Mouse (Mus musculus) midbrain, embryonic 14.5 days (tissue): ENCODE measurements around the gene Ldlrad1. TPM values are rescaled to one million over a fixed set of nuclear protein-coding genes. Genes with fewer than 3 reads are reported as not detected.

Experiments used
- ATAC-seq: fragments of 200-750 bp; cut with Nextera tagmentation; 2 replicates; pipeline ENCODE4 v1.8.0; 2017; ENCODE audit warnings: moderate number of reproducible peaks, moderate library complexity; ENCODE audit not compliant: low FRiP score, low TSS enrichment
- DNase-seq: peaks from one replicate; pipeline ENCODE4 v3.0.0-alpha.2; 2015
- H3K27ac ChIP-seq: fragments of 300-500 bp; sonication (generic); replicated peaks from 2 replicates; pipeline ENCODE4 v1.5.1; 2014; ENCODE audit warnings: mild to moderate bottlenecking, low read depth, low read length, moderate library complexity
- H3K27me3 ChIP-seq: fragments of 300-500 bp; sonication (generic); 2 replicates; pipeline ENCODE4 v1.6.1; 2014; ENCODE audit warnings: low read length, control low read depth, mixed read lengths; ENCODE audit not compliant: control insufficient read depth, insufficient read depth
- H3K36me3 ChIP-seq: fragments of 300-500 bp; sonication (generic); 2 replicates; pipeline ENCODE4 v1.6.1; 2014; ENCODE audit warnings: low read length, control low read depth; ENCODE audit not compliant: control insufficient read depth, insufficient read depth
- H3K4me1 ChIP-seq: fragments of 300-500 bp; sonication (generic); 2 replicates; pipeline ENCODE4 v1.6.1; 2014; ENCODE audit warnings: mild to moderate bottlenecking, antibody characterized with exemption, low read length, control low read depth; ENCODE audit not compliant: control insufficient read depth, insufficient read depth
- H3K4me2 ChIP-seq: fragments of 300-500 bp; sonication (generic); 2 replicates; pipeline ENCODE4 v1.6.1; 2014; ENCODE audit warnings: mild to moderate bottlenecking, low read length, moderate library complexity
- H3K4me3 ChIP-seq: fragments of 300-500 bp; sonication (generic); replicated peaks from 2 replicates; pipeline ENCODE4 v1.5.1; 2014; ENCODE audit warnings: low read depth, low read length
- H3K9ac ChIP-seq: fragments of 300-500 bp; sonication (generic); replicated peaks from 2 replicates; pipeline ENCODE4 v1.6.1; 2014; ENCODE audit warnings: mild to moderate bottlenecking, low read length, moderate library complexity
- H3K9me3 ChIP-seq: fragments of 300-500 bp; sonication (generic); 2 replicates; pipeline ENCODE4 v1.6.1; 2016; ENCODE audit warnings: low read length, control low read depth, mixed read lengths; ENCODE audit not compliant: control insufficient read depth
- WGBS: fragments of 180-500 bp; shearing (Covaris S2); extraction: QIAGEN DNeasy Blood & Tissue Kit; methylation state at CpG from one replicate; pipeline ENCODE4 v1.1.7; 2014; 5-methylcytosine and 5-hydroxymethylcytosine counted together
- polyA plus RNA-seq: library from polyadenylated mRNA; unstranded; fragments of >200 nt; fragmentation: Nextera tagmentation; extraction: Ambion mirVana; gene quantifications from 2 replicates; pipeline ENCODE4 v1.2.1, GENCODE M21; 2014

Ldlrad1 gene
- polyA plus RNA-seq, 1 experiment from 2014 or later, result not detected

DNA sequence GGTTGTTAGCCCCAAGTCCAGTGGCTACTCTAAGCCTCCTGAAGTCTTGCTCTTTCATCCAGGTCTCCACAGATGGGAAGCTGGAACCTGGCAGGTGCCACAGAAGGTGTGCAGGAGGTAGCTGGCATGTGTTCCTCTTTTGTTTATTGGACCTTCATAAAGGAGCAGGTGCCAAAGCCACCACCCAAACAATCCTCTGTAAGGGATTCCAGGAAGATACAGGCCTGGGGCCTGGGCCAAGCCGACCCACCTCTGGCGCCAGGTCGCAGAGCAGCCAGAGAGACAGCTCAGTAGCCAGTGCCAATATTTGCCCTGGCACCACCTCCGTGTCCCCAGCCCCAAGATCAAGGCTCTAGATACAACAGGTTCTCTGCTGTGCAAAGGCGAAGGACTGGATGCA lies 12.5 kb downstream of the Ldlrad1 start:
- H3K4me2 ChIP-seq, result no peak overlapping the region
- H3K9ac ChIP-seq, result no peak overlapping the region
- no peak for DNase-seq
- WGBS, result 91% methylated on average over 5 of the region's 5 CpGs
- H3K27me3 ChIP-seq, result no peaks in the 10 kb centered on the region
- H3K27ac ChIP-seq, result no peak overlapping the region
- H3K4me3 ChIP-seq, result no peak overlapping the region
- no peak for ATAC-seq
- H3K36me3 ChIP-seq, result no peaks in the 10 kb centered on the region
- no peaks in the 10 kb centered on the region for H3K4me1 ChIP-seq
- H3K9me3 ChIP-seq, result no peaks in the 10 kb centered on the region

DNA sequence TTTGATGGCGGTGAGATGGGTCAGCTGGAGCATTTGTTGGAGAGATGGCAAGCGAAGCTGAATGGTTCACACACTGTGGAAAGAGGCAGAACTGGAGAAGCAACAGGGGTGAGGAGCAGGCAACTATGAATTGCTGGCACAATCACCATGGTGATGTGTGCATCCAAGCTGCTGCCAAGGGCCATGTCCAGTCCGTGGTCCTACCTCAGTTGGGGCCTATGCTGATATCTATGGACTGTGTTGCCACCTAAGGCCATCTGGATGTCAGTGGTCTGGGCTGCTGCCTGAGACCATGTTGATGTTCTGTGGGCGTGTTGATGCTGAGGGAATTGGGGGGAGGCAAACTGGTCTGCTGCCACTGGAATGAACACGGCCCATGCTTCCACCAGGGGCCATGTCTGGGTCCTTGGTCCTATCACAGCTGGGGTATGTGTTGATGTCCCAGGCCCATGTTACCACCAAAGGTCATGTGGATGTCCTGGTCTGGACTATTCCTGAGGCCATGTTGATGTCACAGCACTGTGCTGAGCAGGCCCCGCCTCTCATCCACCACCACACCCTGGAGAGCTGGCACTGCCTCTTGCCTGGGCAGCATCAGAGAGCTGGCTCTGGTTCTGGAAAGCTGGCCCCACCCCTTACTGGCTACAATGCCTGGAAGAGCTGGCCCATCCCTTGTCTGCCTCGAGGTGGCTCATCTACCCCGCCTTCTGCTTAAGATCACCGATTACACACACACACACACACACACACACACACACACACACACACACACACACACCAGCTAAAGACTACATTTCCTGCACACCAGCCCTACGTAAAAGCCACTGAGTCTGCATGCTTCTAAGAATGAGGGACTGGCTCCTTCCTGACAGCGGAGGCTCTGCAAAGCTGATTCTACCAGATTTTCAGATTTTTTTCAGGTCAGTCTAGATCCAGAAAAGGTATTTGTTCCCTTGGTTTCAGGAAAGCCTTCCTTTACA lies 14.5 kb downstream of the Ldlrad1 start:
- H3K4me3 ChIP-seq, result no peak overlapping the region
- no peaks in the 10 kb centered on the region for H3K27me3 ChIP-seq
- ATAC-seq (no peak), DNase-seq (no peak)
- no peak overlapping the region for H3K9ac ChIP-seq
- H3K36me3 ChIP-seq, result no peaks in the 10 kb centered on the region
- H3K4me2 ChIP-seq, result no peak overlapping the region
- no peak overlapping the region for H3K27ac ChIP-seq
- no peaks in the 10 kb centered on the region for H3K4me1 ChIP-seq
- WGBS, result 86% methylated on average over 11 of the region's 11 CpGs
- no peaks in the 10 kb centered on the region for H3K9me3 ChIP-seq

DNA sequence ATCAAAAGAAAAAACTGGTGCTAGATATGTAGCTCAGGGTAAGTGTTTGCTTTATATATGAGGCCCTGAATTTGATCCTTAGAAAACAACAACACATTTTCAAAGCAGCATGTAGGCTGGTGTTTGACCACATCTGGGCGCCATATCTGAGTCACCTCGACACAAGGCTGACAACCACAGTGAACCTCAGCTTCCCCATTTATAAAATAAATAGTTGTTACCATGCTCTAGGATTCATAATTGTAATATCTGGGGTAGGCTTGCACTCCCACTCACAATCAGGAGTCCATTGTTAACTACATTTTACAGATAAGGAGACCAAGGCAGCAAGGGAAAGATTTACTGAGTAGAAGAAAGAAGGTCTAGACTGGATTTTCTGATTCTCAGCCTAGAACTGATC lies 17.3 kb downstream of the Ldlrad1 start:
- ATAC-seq (no peak), DNase-seq (no peak)
- Histone ChIP-seq H3K27ac (no peak overlapping the region), H3K4me1 (no peaks in the 10 kb centered on the region), H3K9ac (no peak overlapping the region), H3K9me3 (no peaks in the 10 kb centered on the region), H3K27me3 (no peaks in the 10 kb centered on the region), H3K4me2 (no peak overlapping the region), H3K36me3 (peaks cover 5% of the 10 kb centered on the region), H3K4me3 (no peak overlapping the region)
- WGBS, result 92% methylated on average over 2 of the region's 2 CpGs

DNA sequence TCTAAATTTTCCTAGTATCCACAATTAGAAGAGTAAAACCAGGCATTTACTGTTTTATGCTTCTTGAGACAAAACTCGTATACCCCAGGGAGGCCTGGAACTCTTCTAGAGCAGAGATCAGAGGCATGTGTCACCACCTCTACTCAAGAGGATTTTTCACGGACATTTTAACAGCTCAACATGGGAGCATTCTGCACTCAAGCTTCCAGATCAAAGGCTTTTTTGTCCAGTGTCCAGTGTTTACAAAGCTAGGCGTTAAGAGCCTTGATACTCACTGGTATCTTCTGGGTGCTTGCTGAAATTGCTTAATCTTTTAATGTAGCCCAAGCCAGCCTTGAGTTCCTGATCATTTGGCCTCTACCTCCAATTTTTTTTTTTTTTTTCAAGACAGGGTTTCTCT lies 23.2 kb downstream of the Ldlrad1 start:
- ATAC-seq (no peak), DNase-seq (no peak)
- no peaks in the 10 kb centered on the region for H3K4me1 ChIP-seq
- H3K4me2 ChIP-seq, result no peak overlapping the region
- H3K9ac ChIP-seq, result no peak overlapping the region
- H3K9me3 ChIP-seq, result no peaks in the 10 kb centered on the region
- H3K4me3 ChIP-seq, result no peak overlapping the region
- 31% methylated on average over 3 of the region's 3 CpGs for WGBS
- no peaks in the 10 kb centered on the region for H3K27me3 ChIP-seq
- H3K27ac ChIP-seq, result no peak overlapping the region
- peaks cover 63% of the 10 kb centered on the region for H3K36me3 ChIP-seq

DNA sequence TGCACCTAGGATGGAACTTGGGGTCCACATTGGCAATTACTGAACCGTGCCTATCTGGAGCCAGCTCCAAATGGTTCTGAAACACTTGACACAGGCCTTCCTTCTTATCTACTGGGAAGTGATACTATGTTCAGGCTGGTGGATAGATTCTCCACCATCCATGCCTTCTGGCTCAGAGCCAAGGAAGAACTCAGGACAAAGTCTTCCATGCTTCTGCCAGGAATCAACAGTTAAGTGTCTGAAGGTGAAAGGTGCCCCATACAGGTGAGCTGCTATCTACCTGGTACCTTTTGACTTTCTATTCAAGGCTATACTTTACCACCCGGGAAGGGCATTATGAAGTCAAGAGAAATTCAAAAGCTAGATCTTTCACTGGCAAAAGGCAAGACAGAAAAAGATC lies 29.3 kb downstream of the Ldlrad1 start:
- H3K9me3 ChIP-seq, result no peaks in the 10 kb centered on the region

DNA sequence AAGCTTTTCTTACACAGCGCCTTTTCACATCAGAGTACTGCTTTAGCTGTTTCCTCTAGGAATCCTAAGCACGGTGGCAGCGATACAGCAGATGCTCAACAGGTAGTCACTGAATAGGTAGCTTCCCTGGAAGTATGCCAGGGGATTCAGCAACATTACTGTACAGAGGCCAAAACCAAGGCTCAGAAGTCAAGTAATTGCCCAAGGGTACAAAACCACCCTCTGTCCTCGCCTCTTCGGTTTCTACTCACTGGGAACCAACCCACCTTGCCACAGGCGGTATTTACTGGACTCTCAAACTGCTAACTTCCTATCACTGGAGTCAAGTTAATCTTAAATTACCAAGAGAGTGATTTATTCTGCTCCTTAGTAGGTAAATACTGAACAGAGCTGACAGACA lies 31.2 kb downstream of the Ldlrad1 start:
- no peaks in the 10 kb centered on the region for H3K27me3 ChIP-seq
- H3K9me3 ChIP-seq, result no peaks in the 10 kb centered on the region
- H3K27ac ChIP-seq, result no peak overlapping the region
- H3K36me3 ChIP-seq, result peaks cover 65% of the 10 kb centered on the region
- no peak for DNase-seq
- H3K4me1 ChIP-seq, result no peaks in the 10 kb centered on the region
- no peak for ATAC-seq
- H3K4me2 ChIP-seq, result no peak overlapping the region
- 96% methylated on average over 6 of the region's 6 CpGs for WGBS
- no peak overlapping the region for H3K9ac ChIP-seq
- no peak overlapping the region for H3K4me3 ChIP-seq

More for the DNA sequence above, 29.3 kb downstream of the Ldlrad1 start:
- Histone ChIP-seq H3K36me3 (peaks cover 80% of the 10 kb centered on the region), H3K27ac (no peak overlapping the region), H3K27me3 (no peaks in the 10 kb centered on the region), H3K4me3 (no peak overlapping the region), H3K4me1 (no peaks in the 10 kb centered on the region), H3K9ac (no peak overlapping the region), H3K4me2 (no peak overlapping the region)
- no peak for ATAC-seq
- no peak for DNase-seq
- WGBS, result 96% methylated on average over 2 of the region's 2 CpGs

DNA sequence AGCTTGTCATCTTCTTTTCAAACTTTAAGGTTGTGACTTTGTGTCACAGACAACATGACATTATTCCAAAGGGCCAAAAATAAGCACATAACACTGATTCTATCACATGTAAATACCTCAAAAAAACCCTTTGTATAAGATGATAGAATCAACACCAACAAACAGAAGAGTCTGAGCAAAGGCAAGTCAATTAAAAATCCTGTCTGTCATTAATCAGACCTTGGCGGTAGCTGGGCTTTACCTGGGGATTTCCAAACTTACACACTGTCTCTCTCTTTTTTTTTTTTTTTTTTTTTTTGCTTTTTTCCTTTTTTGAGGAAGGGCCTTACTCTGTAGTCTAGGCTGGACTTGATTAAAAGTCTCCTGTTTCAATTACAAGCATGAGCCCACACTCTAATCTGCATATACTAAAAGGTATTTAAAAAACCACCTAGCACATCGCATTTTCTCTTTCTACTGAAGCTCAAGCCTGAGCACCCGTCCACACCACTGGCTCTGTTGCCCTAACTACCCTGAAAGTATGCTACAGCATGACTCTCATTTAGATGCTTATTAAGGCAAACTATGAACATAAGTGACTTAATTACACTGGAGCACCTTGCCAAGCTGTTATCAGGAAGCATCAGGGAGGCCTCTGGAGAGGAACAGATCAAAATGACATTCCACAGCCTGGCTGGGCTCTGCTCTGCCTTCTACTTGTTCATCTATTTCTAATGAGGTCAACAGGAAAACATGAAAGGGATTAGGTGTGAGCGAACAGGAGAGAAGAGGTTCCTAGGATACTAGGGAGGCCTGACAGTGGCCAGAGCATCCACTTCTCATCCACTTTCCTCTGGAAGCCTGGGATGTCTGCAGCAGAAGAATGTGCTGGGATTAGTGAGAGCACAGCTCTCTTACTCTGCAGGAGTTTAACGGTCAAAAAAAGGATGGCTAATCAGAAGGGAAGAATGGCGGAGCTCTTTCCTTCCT lies 34.7 kb downstream of the Ldlrad1 start:
- H3K36me3 ChIP-seq, result peaks cover 39% of the 10 kb centered on the region
- ATAC-seq, result no peak
- no peaks in the 10 kb centered on the region for H3K4me1 ChIP-seq
- no peak overlapping the region for H3K9ac ChIP-seq
- 62% methylated on average over 6 of the region's 6 CpGs for WGBS
- H3K27me3 ChIP-seq, result no peaks in the 10 kb centered on the region
- DNase-seq, result peak; percentile 20
- H3K4me3 ChIP-seq, result no peak overlapping the region
- H3K9me3 ChIP-seq, result no peaks in the 10 kb centered on the region
- H3K27ac ChIP-seq, result no peak overlapping the region
- H3K4me2 ChIP-seq, result no peak overlapping the region

DNA sequence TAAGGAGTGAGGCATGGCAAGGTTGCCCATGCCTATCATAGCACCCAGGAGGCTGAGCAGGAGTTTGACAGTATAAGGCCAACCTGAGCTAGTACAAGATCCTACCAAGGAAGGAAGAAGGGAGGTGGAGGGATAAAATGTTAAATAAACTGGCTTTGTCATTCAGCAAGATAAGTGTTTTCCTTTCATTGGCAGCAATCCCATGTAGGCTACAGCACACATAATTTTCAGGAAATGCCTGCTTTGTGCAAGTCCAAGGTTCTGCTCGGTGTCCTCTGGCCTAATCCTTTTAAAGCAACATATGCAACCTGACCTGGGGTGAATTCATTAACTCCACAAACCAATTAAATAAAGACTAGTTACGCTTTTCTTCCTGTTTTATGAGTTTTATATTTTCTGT lies 36.4 kb downstream of the Ldlrad1 start:
- Histone ChIP-seq H3K4me2 (no peak overlapping the region), H3K36me3 (peaks cover 22% of the 10 kb centered on the region), H3K9ac (no peak overlapping the region), H3K27ac (no peak overlapping the region), H3K9me3 (no peaks in the 10 kb centered on the region), H3K4me1 (peaks cover 3% of the 10 kb centered on the region; the same call in 1 of the 2 replicates), H3K27me3 (no peaks in the 10 kb centered on the region), H3K4me3 (no peak overlapping the region)
- 65% methylated on average over 2 of the region's 2 CpGs for WGBS
- ATAC-seq, result no peak
- DNase-seq, result no peak
